In the genomic region with DNA sequence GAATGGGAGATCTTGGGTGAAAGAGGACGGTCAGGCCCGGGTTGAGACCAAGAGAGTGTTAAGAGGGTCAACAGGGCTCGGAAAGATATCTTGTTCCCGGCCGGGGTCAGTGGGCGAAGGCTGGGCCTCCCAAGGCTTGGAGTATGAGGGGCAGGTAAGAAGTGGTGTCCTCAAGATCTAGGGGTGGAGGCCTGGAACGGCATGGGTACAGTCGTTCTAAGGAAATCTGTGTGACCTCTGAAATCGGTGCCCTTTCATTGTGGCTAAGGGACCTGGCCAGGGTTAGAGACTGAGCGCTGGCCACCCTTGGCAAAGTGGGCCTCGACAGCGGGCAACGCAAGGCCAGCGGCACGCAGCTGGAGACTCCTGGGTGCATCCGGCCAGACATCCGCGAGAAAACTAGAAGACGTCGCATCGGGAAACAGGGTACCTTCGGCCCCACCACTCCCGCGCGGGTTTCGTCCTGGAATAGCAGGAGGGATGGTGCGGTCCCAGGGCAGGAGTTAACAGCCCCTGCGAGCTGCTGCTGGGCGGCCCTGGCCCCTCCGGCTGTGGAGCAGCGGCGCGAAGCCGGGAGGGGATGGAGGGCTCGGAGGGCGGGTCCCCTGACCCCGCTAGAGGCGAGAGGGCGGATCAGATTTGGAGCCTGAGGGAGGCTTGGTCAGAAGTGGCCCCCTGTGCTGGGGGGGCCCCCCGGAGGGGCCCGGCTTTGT, we compare ENCODE assay signal across 9 mouse cellular contexts. TPM values are rescaled to one million over a fixed set of nuclear protein-coding genes. Genes with fewer than 3 reads are reported as not detected.
A peak's percentile ranks its signal among the peaks of the same experiment; 100 is the strongest.
DNase-seq lines count a peak whose midpoint lies in the region; ATAC-seq lines count a peak whose summit lies in the region.
"Had no signal": no experiment of that assay in that cellular context is flagged by ENCODE, and none has a peak within 500 bp of the region (broad histone marks: within the 10 kb centered on the region; RNA-seq: fewer than 3 reads in every experiment).

No protein-coding gene starts in this region.

- 0 out of 2 replicates have a peak overlapping the region, but pooled peaks have one; percentile 53 for H3K27ac ChIP-seq in heart, embryonic 10.5 days
- H3K27ac ChIP-seq in hindbrain, embryonic 10.5 days, result peak overlapping the region; percentile 85
- H3K27ac ChIP-seq in liver, embryonic 16.5 days (ENCODE audit: low read length), result no peak overlapping the region

- WGBS in heart, embryonic 10.5 days, result under 1% methylated on average over 41 of the region's 41 CpGs
- WGBS in hindbrain, embryonic 10.5 days, result under 1% methylated on average over 41 of the region's 41 CpGs
- whole genome bisulfite sequencing in liver, embryonic 16.5 days (ENCODE audit: insufficient replicate concordance), result 2% methylated on average over 41 of the region's 41 CpGs

- no peak for DNase-seq in heart, embryonic 10.5 days (ENCODE audit: low spot score)
- DNase-seq in heart, adult 8-10 months (ENCODE audit: low spot score), result no peak
- DNase-seq in ZHBTc4 (ENCODE audit: low read depth, low spot score), result peak; percentile 46
- peak; percentile 74 for DNase-seq in hindbrain, embryonic 10.5 days (ENCODE audit: low spot score)
- no peak for DNase-seq in layer of hippocampus, adult 9-10 months (ENCODE audit: low spot score)
- DNase-seq in urinary bladder, postnatal 25 days (ENCODE audit: low spot score), result no peak

- no peak for ATAC-seq in liver, embryonic 16.5 days (ENCODE audit: low read depth)
- ATAC-seq in cerebellum, adult (ENCODE audit: insufficient number of reproducible peaks, low FRiP score, low TSS enrichment), result no peak

- no peak overlapping the region for H3K4me2 ChIP-seq in liver, embryonic 16.5 days (ENCODE audit: low read depth, low read length)

- no peaks in the 10 kb centered on the region for H3K9me3 ChIP-seq in heart, embryonic 10.5 days
- H3K9me3 ChIP-seq in hindbrain, embryonic 10.5 days, result no peaks in the 10 kb centered on the region
- H3K9me3 ChIP-seq in liver, embryonic 16.5 days (replicated peaks; ENCODE audit: control insufficient read depth, low read length), result no peaks in the 10 kb centered on the region

- peaks cover 100% of the 10 kb centered on the region for H3K27me3 ChIP-seq in heart, embryonic 10.5 days (ENCODE audit: insufficient read depth, poor library complexity, severe bottlenecking)
- peaks cover 100% of the 10 kb centered on the region for H3K27me3 ChIP-seq in hindbrain, embryonic 10.5 days (ENCODE audit: insufficient read depth, poor library complexity, severe bottlenecking)
- peaks cover 100% of the 10 kb centered on the region for H3K27me3 ChIP-seq in liver, embryonic 16.5 days (ENCODE audit: control insufficient read depth, insufficient read depth, low read depth, low read length)

- peaks cover 45% of the 10 kb centered on the region for H3K4me1 ChIP-seq in heart, embryonic 10.5 days
- H3K4me1 ChIP-seq in hindbrain, embryonic 10.5 days (replicated peaks), result peaks cover 85% of the 10 kb centered on the region
- no peaks in the 10 kb centered on the region; the same call in none of the 2 replicates for H3K4me1 ChIP-seq in liver, embryonic 16.5 days (ENCODE audit: control insufficient read depth, low read depth, low read length)

- no peaks in the 10 kb centered on the region for H3K36me3 ChIP-seq in heart, embryonic 10.5 days
- no peaks in the 10 kb centered on the region for H3K36me3 ChIP-seq in hindbrain, embryonic 10.5 days
- no peaks in the 10 kb centered on the region for H3K36me3 ChIP-seq in liver, embryonic 16.5 days (ENCODE audit: control insufficient read depth, insufficient read depth)

- no peak overlapping the region for H3K9ac ChIP-seq in liver, embryonic 16.5 days (ENCODE audit: low read depth, low read length)

- peak overlapping the region; percentile 67 for H3K4me3 ChIP-seq in heart, embryonic 10.5 days
- H3K4me3 ChIP-seq in hindbrain, embryonic 10.5 days, result peak overlapping the region; percentile 57
- H3K4me3 ChIP-seq in liver, embryonic 16.5 days (ENCODE audit: low read depth, low read length), result 0 out of 2 replicates have a peak overlapping the region, but pooled peaks have one; percentile 6
- H3K4me3 ChIP-seq: myocyte had no signal

RNA-seq across cellular contexts. Expression of gene Lmx1b, which starts 1.7 kb away (rescaled TPM):
- polyA plus RNA-seq in heart, embryonic 10.5 days (2016; fragmentation: Nextera tagmentation; extraction: Ambion mirVana), result 0.11 and 0.83 TPM in 2 replicates
- total RNA-seq in heart, adult 8-10 months (2022), result under 1 TPM; 0.09 to 0.41 (median 0.10) TPM
- 2.5 and 7.7 TPM in 2 replicates for polyA plus RNA-seq in hindbrain, embryonic 10.5 days (2016; fragmentation: Nextera tagmentation; extraction: Ambion mirVana)
- polyA plus RNA-seq in liver, embryonic 16.5 days (2015; fragmentation: Nextera tagmentation; extraction: Ambion mirVana), result not detected in 2 replicates
- polyA plus RNA-seq: myocyte had no signal

Comparison
In these comparisons a context has a peak if more than half of its experiments do, and no peak if none do; other contexts are left out.
1. DNase-seq: peak in ZHBTc4 (single experiment) and hindbrain, embryonic 10.5 days (single experiment); none in heart, embryonic 10.5 days (single experiment), heart, adult 8-10 months (single experiment), layer of hippocampus, adult 9-10 months (single experiment) and urinary bladder, postnatal 25 days (single experiment).
2. H3K4me3 ChIP-seq: peak in every context shown above with its lines; median percentile 67 in heart, embryonic 10.5 days; 57 in hindbrain, embryonic 10.5 days; 6 in liver, embryonic 16.5 days.